Mouse (Mus musculus): ENCODE measurements around the gene Nfil3.

Nfil3 gene

GRCm38 (mm10) chr13:52947545-52947944 lies 33.3 kb downstream of the Nfil3 start:
- no peak for ATAC-seq (ENCODE audit: insufficient number of reproducible peaks, low FRiP score, low TSS enrichment)

- no peak for ATAC-seq (ENCODE audit: insufficient number of reproducible peaks, low FRiP score, low TSS enrichment)
These were observed 35.1 kb downstream of the Nfil3 start for GRCm38 (mm10) chr13:52945769-52946168.

- no peak for ATAC-seq (ENCODE audit: insufficient number of reproducible peaks, low FRiP score, low TSS enrichment)
These were observed 36.8 kb downstream of the Nfil3 start for GRCm38 (mm10) chr13:52944116-52944515.

- ATAC-seq (ENCODE audit: insufficient number of reproducible peaks, low FRiP score, low TSS enrichment), result no peak
These were observed 37.9 kb downstream of the Nfil3 start for GRCm38 (mm10) chr13:52942876-52943388.

- no peak; the same call in 1 of the 2 replicates for ATAC-seq (ENCODE audit: insufficient number of reproducible peaks, low FRiP score, low TSS enrichment)
These were observed 39.9 kb downstream of the Nfil3 start for GRCm38 (mm10) chr13:52940956-52941355.

- no peak for ATAC-seq (ENCODE audit: insufficient number of reproducible peaks, low FRiP score, low TSS enrichment)
These were observed 50.3 kb downstream of the Nfil3 start for GRCm38 (mm10) chr13:52930582-52930981.

- ATAC-seq (ENCODE audit: insufficient number of reproducible peaks, low FRiP score, low TSS enrichment), result peak; percentile 93
These were observed 51.4 kb downstream of the Nfil3 start, which contains the start of gene Auh for GRCm38 (mm10) chr13:52929209-52930171. Gene Auh, minus strand, starts transcription at chr13:52929681.

GRCm38 (mm10) chr13:52928392-52928791 lies 52.5 kb downstream of the Nfil3 start:
- ATAC-seq (ENCODE audit: insufficient number of reproducible peaks, low FRiP score, low TSS enrichment), result no peak

GRCm38 (mm10) chr13:52924457-52924856 lies 56.4 kb downstream of the Nfil3 start:
- ATAC-seq (ENCODE audit: insufficient number of reproducible peaks, low FRiP score, low TSS enrichment), result no peak

GRCm38 (mm10) chr13:52921966-52922365 lies 58.9 kb downstream of the Nfil3 start:
- ATAC-seq (ENCODE audit: insufficient number of reproducible peaks, low FRiP score, low TSS enrichment), result no peak

GRCm38 (mm10) chr13:52921065-52921825 lies 59.6 kb downstream of the Nfil3 start:
- no peak for ATAC-seq (ENCODE audit: insufficient number of reproducible peaks, low FRiP score, low TSS enrichment)

- ATAC-seq (ENCODE audit: insufficient number of reproducible peaks, low FRiP score, low TSS enrichment), result no peak
These were observed 61.0 kb downstream of the Nfil3 start for GRCm38 (mm10) chr13:52919790-52920352.

GRCm38 (mm10) chr13:52918333-52918732 lies 62.5 kb downstream of the Nfil3 start:
- ATAC-seq (ENCODE audit: insufficient number of reproducible peaks, low FRiP score, low TSS enrichment), result no peak

Measured in cerebellum, adult (tissue).